Mouse (Mus musculus): Measurements from ENCODE around the gene Atp5s.

GRCm38 (mm10) chr12:69783247-69784025 lies 58.7 kb downstream of the Atp5s start:
- TF ChIP-seq CTCF (IDR thresholded peaks at IDR 0.05) (no peak), EP300 (IDR thresholded peaks at IDR 0.05) (no peak)

Measured in lung, postnatal 0 days (tissue).